Mouse (Mus musculus) layer of hippocampus, adult 18-20 months (tissue): Measurements from ENCODE around the gene Rab11fip4. TPM values are rescaled to one million over a fixed set of nuclear protein-coding genes. Genes with fewer than 3 reads are reported as not detected.
"Not testable (repeated sequence)": the region's sequence is repeated elsewhere in the genome, so short reads cannot be mapped to it uniquely, and the experiment has no call there.

Experiments used
- DNase-seq, 2 experiments: peaks; one replicate each; pipeline ENCODE4 v3.0.0; 2022; ENCODE audit warnings: low spot score in 2 of 2
- total RNA-seq, 2 experiments: library from RNA; stranded (reverse); gene quantifications; 2 replicates each; pipeline ENCODE4 v1.2.3; 2021

The Rab11fip4 gene
- total RNA-seq, 2 experiments from 2014 or later = 171 to 175 TPM

- no peak for DNase-seq
Observed at GRCm38 (mm10) chr11:79676483-79676967, 85.5 kb downstream of the Rab11fip4 start.

- no peak for DNase-seq
Observed at GRCm38 (mm10) chr11:79677402-79677801, 86.4 kb downstream of the Rab11fip4 start.

GRCm38 (mm10) chr11:79678363-79679153, 87.5 kb downstream of the Rab11fip4 start:
- DNase-seq = no peak

- no peak for DNase-seq
Observed at GRCm38 (mm10) chr11:79679929-79680328, 88.9 kb downstream of the Rab11fip4 start.

GRCm38 (mm10) chr11:79680559-79680958, 89.5 kb downstream of the Rab11fip4 start:
- no peak for DNase-seq

GRCm38 (mm10) chr11:79681182-79681581, 90.2 kb downstream of the Rab11fip4 start:
- DNase-seq = no peak

- no peak for DNase-seq
Observed at GRCm38 (mm10) chr11:79681798-79682197, 90.8 kb downstream of the Rab11fip4 start.

- no peak for DNase-seq
Observed at GRCm38 (mm10) chr11:79685109-79685508, 94.1 kb downstream of the Rab11fip4 start.

GRCm38 (mm10) chr11:79686501-79687121, 95.6 kb downstream of the Rab11fip4 start:
- DNase-seq = peak; percentile 72 to 95

- no peak for DNase-seq
Observed at GRCm38 (mm10) chr11:79689916-79690315, 98.9 kb downstream of the Rab11fip4 start.

- no peak for DNase-seq
Observed at GRCm38 (mm10) chr11:79691513-79691912, 100.5 kb downstream of the Rab11fip4 start.

GRCm38 (mm10) chr11:79696390-79697307, 105.6 kb downstream of the Rab11fip4 start:
- DNase-seq = no peak

- DNase-seq = no peak
Observed at GRCm38 (mm10) chr11:79698071-79698470, 107.1 kb downstream of the Rab11fip4 start.

GRCm38 (mm10) chr11:79698542-79698941, 107.5 kb downstream of the Rab11fip4 start:
- not testable (repeated sequence) for DNase-seq

- no peak for DNase-seq
Observed at GRCm38 (mm10) chr11:79701466-79701865, 110.5 kb downstream of the Rab11fip4 start.

GRCm38 (mm10) chr11:79702092-79702491, 111.1 kb downstream of the Rab11fip4 start:
- no peak for DNase-seq

- peak in 1 of 2 experiments; percentile 59 for DNase-seq
Observed at GRCm38 (mm10) chr11:79703452-79703851, 112.4 kb downstream of the Rab11fip4 start.

GRCm38 (mm10) chr11:79703885-79704291, 112.9 kb downstream of the Rab11fip4 start:
- DNase-seq = peak; percentile 30 to 63

- DNase-seq = peak; percentile 95 to 98
Observed at GRCm38 (mm10) chr11:79704318-79705150, 113.5 kb downstream of the Rab11fip4 start.

GRCm38 (mm10) chr11:79707084-79707483, 116.1 kb downstream of the Rab11fip4 start:
- DNase-seq = no peak
